10 mouse cellular contexts compared by ENCODE assay signal in the genomic region with DNA sequence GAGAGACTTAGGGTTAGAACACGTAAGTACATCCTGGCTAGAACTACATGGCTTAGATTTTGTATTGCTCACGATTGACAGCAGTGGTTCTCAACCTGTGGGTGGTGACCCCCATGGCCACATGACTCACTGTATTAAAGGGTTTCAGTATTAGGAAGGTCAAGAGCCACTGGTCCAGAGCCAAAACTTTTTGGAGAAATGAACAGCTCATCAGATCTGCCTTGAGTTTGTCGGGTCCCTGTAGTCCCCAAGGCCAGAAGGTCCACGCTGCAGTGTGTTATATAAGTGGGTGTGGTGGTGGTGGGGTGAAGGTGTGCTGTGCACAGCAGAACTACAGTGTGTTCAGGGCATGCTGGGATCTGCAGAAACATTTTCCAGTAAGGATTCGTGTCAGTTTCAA.
DNase-seq lines count a peak whose midpoint lies in the region; ATAC-seq lines count a peak whose summit lies in the region.
"Had no signal": no experiment of that assay in that cellular context is flagged by ENCODE, and none has a peak within 500 bp of the region (broad histone marks: within the 10 kb centered on the region; RNA-seq: fewer than 3 reads in every experiment).

No protein-coding gene starts in this region.

- ATAC-seq in cerebellum, adult (ENCODE audit: insufficient number of reproducible peaks, low FRiP score, low TSS enrichment): no peak
- ATAC-seq in kidney, embryonic 16.5 days (ENCODE audit: low FRiP score, low TSS enrichment): no peak
- no peak for ATAC-seq in hindbrain, embryonic 16.5 days
- ATAC-seq: hindbrain, postnatal 0 days had no signal

- 73% methylated on average over 5 of the region's 5 CpGs for WGBS in kidney, embryonic 16.5 days
- 91% methylated on average over 5 of the region's 5 CpGs for WGBS in limb, embryonic 10.5 days
- WGBS in hindbrain, embryonic 16.5 days: 78% methylated on average over 5 of the region's 5 CpGs

- H3K4me3 ChIP-seq in kidney, embryonic 16.5 days (ENCODE audit: low read length): no peak overlapping the region
- H3K4me3 ChIP-seq in limb, embryonic 10.5 days: no peak overlapping the region
- H3K4me3 ChIP-seq in hindbrain, embryonic 16.5 days (ENCODE audit: low read length): no peak overlapping the region

- no peaks in the 10 kb centered on the region for H3K27me3 ChIP-seq in kidney, embryonic 16.5 days (ENCODE audit: insufficient read depth, low read length)
- no peaks in the 10 kb centered on the region for H3K27me3 ChIP-seq in limb, embryonic 10.5 days (ENCODE audit: low read depth, poor library complexity, severe bottlenecking)
- H3K27me3 ChIP-seq in hindbrain, embryonic 16.5 days (replicated peaks; ENCODE audit: control insufficient read depth, insufficient read depth, low read length): no peaks in the 10 kb centered on the region

- H3K9me3 ChIP-seq in kidney, embryonic 16.5 days (ENCODE audit: low read length): no peaks in the 10 kb centered on the region
- no peaks in the 10 kb centered on the region for H3K9me3 ChIP-seq in limb, embryonic 10.5 days (replicated peaks)
- H3K9me3 ChIP-seq in hindbrain, embryonic 16.5 days (ENCODE audit: control insufficient read depth, low read length): no peaks in the 10 kb centered on the region

- H3K4me2 ChIP-seq in kidney, embryonic 16.5 days (replicated peaks; ENCODE audit: low read depth, low read length): no peak overlapping the region
- H3K4me2 ChIP-seq in hindbrain, embryonic 16.5 days (ENCODE audit: low read length): no peak overlapping the region

- H3K9ac ChIP-seq in kidney, embryonic 16.5 days (replicated peaks; ENCODE audit: low read length): no peak overlapping the region
- H3K9ac ChIP-seq in hindbrain, embryonic 16.5 days (ENCODE audit: low read depth, low read length): no peak overlapping the region

- peak; percentile 56 for DNase-seq in cerebellum, adult 11-12 months
- DNase-seq in kidney, postnatal 4 days: no peak
- DNase-seq in adrenal gland, adult 8-10 months: peak; percentile 82
- no peak for DNase-seq in limb, embryonic 10.5 days (ENCODE audit: low spot score)
- DNase-seq in thymus, postnatal 0 days (ENCODE audit: low spot score): no peak
- DNase-seq: layer of hippocampus, postnatal 36 days had no signal

- no peaks in the 10 kb centered on the region for H3K36me3 ChIP-seq in kidney, embryonic 16.5 days (ENCODE audit: insufficient read depth, low read length)
- no peaks in the 10 kb centered on the region for H3K36me3 ChIP-seq in limb, embryonic 10.5 days
- no peaks in the 10 kb centered on the region for H3K36me3 ChIP-seq in hindbrain, embryonic 16.5 days (ENCODE audit: control insufficient read depth, insufficient read depth, low read length)

- peak overlapping the region; percentile 30 for H3K27ac ChIP-seq in kidney, embryonic 16.5 days (ENCODE audit: low read length)
- H3K27ac ChIP-seq in limb, embryonic 10.5 days: peak overlapping the region; percentile 78; the same call in 1 of the 2 replicates
- H3K27ac ChIP-seq in hindbrain, embryonic 16.5 days (ENCODE audit: low read depth, low read length): no peak overlapping the region

- peaks cover 29% of the 10 kb centered on the region for H3K4me1 ChIP-seq in kidney, embryonic 16.5 days (ENCODE audit: insufficient read depth, low read length)
- H3K4me1 ChIP-seq in limb, embryonic 10.5 days: peaks cover 27% of the 10 kb centered on the region
- peaks cover 7% of the 10 kb centered on the region for H3K4me1 ChIP-seq in hindbrain, embryonic 16.5 days (ENCODE audit: control insufficient read depth, insufficient read depth, low read depth, low read length)

Comparison
In these comparisons a context has a peak if more than half of its experiments do, and no peak if none do; other contexts are left out.
1. DNase-seq: peak in cerebellum, adult 11-12 months (single experiment) and adrenal gland, adult 8-10 months (single experiment); none in kidney, postnatal 4 days (0 of 2), limb, embryonic 10.5 days (single experiment) and thymus, postnatal 0 days (single experiment).